In genomic region chr10:76958201-76958600, GRCm38 (mm10) we compare ENCODE assay signal across 13 mouse cellular contexts. TPM values are rescaled to one million over a fixed set of nuclear protein-coding genes. Genes with fewer than 3 reads are reported as not detected.
DNase-seq lines count a peak whose midpoint lies in the region; ATAC-seq and TF ChIP-seq lines count a peak whose summit lies in the region.
"Had no signal": no experiment of that assay in that cellular context is flagged by ENCODE, and none has a peak within 500 bp of the region (broad histone marks: within the 10 kb centered on the region; RNA-seq: fewer than 3 reads in every experiment).

No protein-coding gene starts in this region.

- WGBS in liver, postnatal 0 days (ENCODE audit: insufficient replicate concordance) = 36% methylated on average over 3 of the region's 3 CpGs
- WGBS in liver, embryonic 11.5 days = 44% methylated on average over 3 of the region's 3 CpGs
- WGBS in limb, embryonic 14.5 days = 40% methylated on average over 3 of the region's 3 CpGs

- H3K4me3 ChIP-seq in liver, postnatal 0 days (ENCODE audit: low read depth, low read length) = no peak overlapping the region
- H3K4me3 ChIP-seq in liver, embryonic 11.5 days (ENCODE audit: low read depth, low read length) = no peak overlapping the region
- H3K4me3 ChIP-seq in limb, embryonic 14.5 days (replicated peaks; ENCODE audit: low read length) = no peak overlapping the region
- H3K4me3 ChIP-seq: forebrain, embryonic 12.5 days had no signal

- H3K4me2 ChIP-seq in liver, postnatal 0 days (ENCODE audit: low read depth, low read length) = no peak overlapping the region
- H3K4me2 ChIP-seq in liver, embryonic 11.5 days = no peak overlapping the region
- no peak overlapping the region for H3K4me2 ChIP-seq in limb, embryonic 14.5 days (replicated peaks; ENCODE audit: low read depth, low read length, severe bottlenecking)
- H3K4me2 ChIP-seq: forebrain, embryonic 12.5 days had no signal

- H3K9ac ChIP-seq in liver, postnatal 0 days (replicated peaks) = no peak overlapping the region
- no peak overlapping the region for H3K9ac ChIP-seq in liver, embryonic 11.5 days (ENCODE audit: low read depth, low read length)
- H3K9ac ChIP-seq in limb, embryonic 14.5 days (ENCODE audit: low read depth, low read length, severe bottlenecking) = no peak overlapping the region
- H3K9ac ChIP-seq: forebrain, embryonic 12.5 days; liver, embryonic 14.5 days had no signal

- TF ChIP-seq CTCF in liver, postnatal 0 days (IDR thresholded peaks at IDR 0.05; ENCODE audit: low read depth) = no peak

- peaks cover 14% of the 10 kb centered on the region for H3K4me1 ChIP-seq in liver, postnatal 0 days (ENCODE audit: insufficient read depth)
- peaks cover 3% of the 10 kb centered on the region for H3K4me1 ChIP-seq in liver, embryonic 11.5 days (replicated peaks; ENCODE audit: control insufficient read depth, insufficient read depth, low read length)
- peaks cover 10% of the 10 kb centered on the region; the same call in 1 of the 2 replicates for H3K4me1 ChIP-seq in limb, embryonic 14.5 days (ENCODE audit: control insufficient read depth, insufficient read depth, low read length)

- H3K9me3 ChIP-seq in liver, postnatal 0 days (ENCODE audit: low read length) = no peaks in the 10 kb centered on the region
- no peaks in the 10 kb centered on the region for H3K9me3 ChIP-seq in liver, embryonic 11.5 days (ENCODE audit: control insufficient read depth, low read length)
- no peaks in the 10 kb centered on the region for H3K9me3 ChIP-seq in limb, embryonic 14.5 days (ENCODE audit: control insufficient read depth, low read length)
- H3K9me3 ChIP-seq: forebrain, embryonic 12.5 days had no signal

- no peak for TF ChIP-seq POLR2A in limb, embryonic 14.5 days (IDR thresholded peaks at IDR 0.05; ENCODE audit: borderline replicate concordance, extremely low read depth, insufficient read depth, insufficient read length)

- peak; percentile 33 for DNase-seq in adrenal gland, postnatal 25 days
- DNase-seq in adrenal gland, postnatal 4 days (ENCODE audit: low spot score in 2 of 2) = no peak
- DNase-seq in liver, postnatal 0 days = peak; percentile 33
- no peak for DNase-seq in liver, embryonic 11.5 days (ENCODE audit: low spot score)
- DNase-seq in R1 (ENCODE audit: low read depth, low spot score) (peak; percentile 43), MN1 (ENCODE audit: low spot score) (no peak)
- DNase-seq in limb, embryonic 14.5 days (ENCODE audit: low spot score) = peak; percentile 52
- no peak for DNase-seq in layer of hippocampus, adult 9-10 months (ENCODE audit: low spot score)
- DNase-seq: cerebellum, postnatal 36 days had no signal

- no peak for TF ChIP-seq EP300 in liver, postnatal 0 days (IDR thresholded peaks at IDR 0.05; ENCODE audit: low read depth)

- H3K27me3 ChIP-seq in liver, postnatal 0 days (ENCODE audit: insufficient read depth, low read length) = peaks cover 2% of the 10 kb centered on the region; the same call in 1 of the 2 replicates
- peaks cover 4% of the 10 kb centered on the region; the same call in 1 of the 2 replicates for H3K27me3 ChIP-seq in liver, embryonic 11.5 days (replicated peaks; ENCODE audit: control insufficient read depth, insufficient read depth, low read length)
- no peaks in the 10 kb centered on the region for H3K27me3 ChIP-seq in limb, embryonic 14.5 days (ENCODE audit: control insufficient read depth, insufficient read depth, low read length)
- H3K27me3 ChIP-seq: forebrain, embryonic 12.5 days had no signal

- ATAC-seq in liver, postnatal 0 days = no peak
- ATAC-seq in liver, embryonic 11.5 days (replicated peaks; ENCODE audit: low FRiP score) = no peak
- no peak for ATAC-seq in limb, embryonic 14.5 days (ENCODE audit: low FRiP score, low read depth)
- ATAC-seq: hindbrain, postnatal 0 days; midbrain, embryonic 16.5 days had no signal

- H3K27ac ChIP-seq in liver, postnatal 0 days (ENCODE audit: low read depth) = no peak overlapping the region
- no peak overlapping the region for H3K27ac ChIP-seq in liver, embryonic 11.5 days (ENCODE audit: low read depth, low read length)
- no peak overlapping the region for H3K27ac ChIP-seq in limb, embryonic 14.5 days (replicated peaks; ENCODE audit: low read depth, low read length)
- H3K27ac ChIP-seq: forebrain, embryonic 12.5 days; hindbrain, postnatal 0 days; liver, embryonic 14.5 days had no signal

- no peaks in the 10 kb centered on the region for H3K36me3 ChIP-seq in liver, postnatal 0 days (replicated peaks; ENCODE audit: insufficient read depth, low read length)
- no peaks in the 10 kb centered on the region for H3K36me3 ChIP-seq in liver, embryonic 11.5 days (ENCODE audit: control insufficient read depth, insufficient read depth, low read length)
- no peaks in the 10 kb centered on the region for H3K36me3 ChIP-seq in limb, embryonic 14.5 days (ENCODE audit: control insufficient read depth, insufficient read depth, low read length)
- H3K36me3 ChIP-seq: forebrain, embryonic 12.5 days had no signal

RNA-seq across cellular contexts. Expression of gene Pcbp3, which starts 3.5 kb away (rescaled TPM):
- total RNA-seq in adrenal gland, postnatal 25 days (2021) = 27.3 and 31.6 TPM in 2 replicates
- 10 to 100 TPM; 52.3 to 72.3 TPM for total RNA-seq in adrenal gland, postnatal 4 days (2021)
- polyA plus RNA-seq in liver, postnatal 0 days (2015; fragmentation: Nextera tagmentation; extraction: Ambion mirVana) = 2.7 and 2.9 TPM in 2 replicates
- polyA plus RNA-seq in liver, embryonic 11.5 days (2014; fragmentation: Nextera tagmentation; extraction: Ambion mirVana) = 9.6 and 10.7 TPM in 2 replicates
- polyA plus RNA-seq in limb, embryonic 14.5 days (2012; rRNA removed) = 16.4 and 20.1 TPM in 2 replicates
- polyA plus RNA-seq in limb, embryonic 14.5 days (2014; fragmentation: Nextera tagmentation; extraction: Ambion mirVana) = 10.6 and 11.5 TPM in 2 replicates

Comparison
In these comparisons a context has a peak if more than half of its experiments do, and no peak if none do; other contexts are left out.
1. DNase-seq: peak in adrenal gland, postnatal 25 days (single experiment), liver, postnatal 0 days (single experiment), R1 (single experiment) and limb, embryonic 14.5 days (single experiment); none in adrenal gland, postnatal 4 days (0 of 2), liver, embryonic 11.5 days (single experiment), layer of hippocampus, adult 9-10 months (single experiment) and MN1 (single experiment).